Mouse (Mus musculus): Measurements from ENCODE around the gene Sptlc2.
"Not testable (repeated sequence)": the region's sequence is repeated elsewhere in the genome, so short reads cannot be mapped to it uniquely, and the experiment has no call there.

Sptlc2 gene

GRCm38 (mm10) chr12:87327610-87328009 lies 60.5 kb downstream of the Sptlc2 start:
- no peak for DNase-seq

DNA sequence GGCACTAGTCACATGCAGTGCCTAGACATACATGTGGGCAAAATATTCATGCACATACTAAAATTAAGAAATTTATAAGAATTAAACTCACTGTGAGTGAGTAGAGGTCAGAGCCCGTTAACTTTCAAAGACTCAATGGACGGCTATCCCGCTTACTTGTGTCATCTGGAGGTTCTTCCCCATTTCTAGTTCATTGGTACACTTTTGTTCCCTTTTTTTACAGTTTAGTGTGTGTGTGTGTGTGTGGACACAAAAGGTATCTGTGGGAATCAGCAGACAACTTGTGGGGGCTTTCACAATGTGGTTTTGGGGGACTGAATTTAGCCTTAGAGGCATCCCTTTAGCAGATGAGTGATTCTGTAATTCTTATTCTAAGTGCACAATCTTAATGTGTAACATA lies 62.7 kb downstream of the Sptlc2 start:
- DNase-seq: no peak

GRCm38 (mm10) chr12:87319229-87319628 lies 68.9 kb downstream of the Sptlc2 start:
- no peak for DNase-seq

GRCm38 (mm10) chr12:87317951-87318350 lies 70.2 kb downstream of the Sptlc2 start:
- DNase-seq: no peak

- DNase-seq: no peak
Observed at GRCm38 (mm10) chr12:87313098-87313497, 75.1 kb downstream of the Sptlc2 start.

GRCm38 (mm10) chr12:87306584-87306844 lies 81.6 kb downstream of the Sptlc2 start:
- not testable (repeated sequence) for DNase-seq

DNA sequence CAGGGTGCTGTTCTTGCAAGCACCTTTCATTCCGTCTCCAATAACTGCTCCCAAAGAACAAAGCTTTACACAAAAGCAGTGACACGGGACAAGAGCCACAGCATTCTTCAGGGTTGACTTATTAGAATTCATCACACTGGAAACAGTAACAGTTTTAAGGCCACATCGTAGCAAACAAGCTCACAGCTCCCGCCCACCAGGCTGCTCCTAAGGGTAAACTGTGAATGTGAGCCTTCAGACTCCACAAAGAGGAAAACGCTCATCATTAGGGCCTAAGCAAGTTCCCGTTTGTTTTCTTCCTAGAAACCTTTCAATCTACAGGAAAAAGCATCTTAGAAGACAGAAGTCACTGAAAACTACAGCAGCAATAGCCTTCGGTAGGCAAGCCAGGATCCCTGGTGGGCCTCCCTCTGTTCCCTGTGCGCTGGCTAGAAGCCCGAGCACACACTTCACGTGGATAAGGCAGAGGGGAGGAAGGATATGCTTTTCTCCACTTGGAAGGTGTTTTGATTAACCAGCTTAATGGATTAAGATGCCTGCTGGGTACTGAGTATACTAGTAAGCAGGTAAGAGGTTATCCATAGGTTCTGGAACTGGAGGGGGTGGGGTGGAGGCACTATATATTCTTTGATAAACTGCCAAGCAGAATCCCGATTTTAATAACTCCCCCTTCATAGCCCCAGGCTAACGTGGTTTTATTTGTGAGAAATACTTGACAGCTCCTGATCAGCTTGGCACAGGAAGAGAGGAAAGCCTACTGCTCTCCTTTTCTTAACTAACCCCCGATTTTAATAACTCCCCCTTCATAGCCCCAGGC lies 82.2 kb downstream of the Sptlc2 start:
- DNase-seq: no peak

DNA sequence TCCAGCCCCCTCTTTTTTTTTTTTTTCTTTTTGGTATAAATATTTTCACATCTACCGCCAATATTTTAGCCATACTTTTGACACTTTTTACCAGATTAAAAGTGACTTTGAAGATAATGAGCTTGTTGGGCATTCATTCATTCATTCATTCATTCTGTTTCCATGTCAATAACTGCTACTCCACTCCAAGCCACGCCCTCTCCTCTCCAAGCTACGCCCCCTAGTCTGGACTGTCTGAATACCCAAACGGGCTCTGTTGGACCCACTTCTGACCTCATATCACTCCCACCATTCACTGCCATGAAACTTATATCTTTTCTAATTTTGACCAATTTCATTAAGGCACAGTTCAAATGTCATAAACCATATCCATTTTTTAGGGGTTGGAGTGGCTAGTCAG lies 87.0 kb downstream of the Sptlc2 start:
- no peak for DNase-seq

DNA sequence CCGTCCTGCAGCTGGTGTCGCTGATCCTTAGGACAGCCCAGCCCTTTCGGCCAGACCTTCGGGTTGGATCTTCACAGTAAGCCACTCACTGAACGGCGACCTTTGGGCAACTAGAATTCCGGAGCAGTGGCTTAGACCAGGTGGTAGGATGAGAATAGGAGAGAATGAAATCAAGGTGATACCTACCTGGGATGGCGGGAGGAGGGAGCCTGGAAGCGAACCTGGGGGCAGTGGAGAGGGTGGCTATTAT lies 87.8 kb downstream of the Sptlc2 start:
- no peak for DNase-seq

- peak; percentile 12 to 24 for DNase-seq
Observed at GRCm38 (mm10) chr12:87299657-87300440, 88.3 kb downstream of the Sptlc2 start, which contains the start of gene Ism2. TSS of gene Ism2 (minus strand) at chr12:87299705.

GRCm38 (mm10) chr12:87299037-87299656 lies 89.0 kb downstream of the Sptlc2 start:
- peak in 1 of 2 experiments; percentile 23 for DNase-seq

DNA sequence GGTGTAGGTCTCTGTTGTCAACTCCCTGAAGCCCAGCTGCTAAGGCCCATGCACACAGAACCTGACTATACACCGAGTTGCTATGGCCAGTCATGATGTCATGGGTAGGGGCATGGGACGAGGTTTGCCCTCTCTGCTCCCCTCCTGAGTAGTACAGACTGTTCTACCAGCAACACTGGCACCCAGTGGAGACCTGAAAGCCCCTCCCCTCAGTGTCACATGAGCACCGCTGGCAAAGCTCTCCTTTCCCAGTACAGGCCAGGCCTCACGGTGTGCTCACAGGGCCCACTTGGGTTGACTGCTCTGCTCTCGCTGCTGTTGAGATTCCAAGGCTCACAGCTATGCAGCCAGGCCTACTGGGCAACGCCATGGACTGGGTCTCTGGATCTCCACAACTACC lies 94.2 kb downstream of the Sptlc2 start:
- peak in 1 of 2 experiments; percentile 33 for DNase-seq

- DNase-seq: no peak
Observed at GRCm38 (mm10) chr12:87289100-87289499, 99.1 kb downstream of the Sptlc2 start.

GRCm38 (mm10) chr12:87284726-87285125 lies 103.4 kb downstream of the Sptlc2 start:
- peak; percentile 35 to 62 for DNase-seq

DNA sequence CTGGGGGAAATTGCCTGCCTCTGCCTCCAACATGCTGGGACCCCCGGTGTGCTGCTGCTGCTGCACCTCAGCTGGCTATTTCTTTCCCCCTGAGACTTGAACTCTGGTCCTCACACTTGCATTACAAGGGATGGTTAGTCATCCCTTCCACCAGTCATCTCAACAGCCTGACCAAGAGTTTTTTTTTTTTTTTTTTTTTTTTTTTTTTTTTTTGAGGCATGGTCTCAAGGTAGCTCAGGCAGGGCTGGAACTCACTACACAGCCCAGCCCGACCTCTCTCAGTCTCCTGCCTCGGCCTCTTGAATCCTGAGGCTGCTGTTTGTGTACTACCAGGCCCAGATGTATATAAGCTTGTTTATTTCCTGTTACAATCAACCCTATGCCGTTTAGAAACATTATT lies 103.9 kb downstream of the Sptlc2 start:
- DNase-seq: no peak

DNA sequence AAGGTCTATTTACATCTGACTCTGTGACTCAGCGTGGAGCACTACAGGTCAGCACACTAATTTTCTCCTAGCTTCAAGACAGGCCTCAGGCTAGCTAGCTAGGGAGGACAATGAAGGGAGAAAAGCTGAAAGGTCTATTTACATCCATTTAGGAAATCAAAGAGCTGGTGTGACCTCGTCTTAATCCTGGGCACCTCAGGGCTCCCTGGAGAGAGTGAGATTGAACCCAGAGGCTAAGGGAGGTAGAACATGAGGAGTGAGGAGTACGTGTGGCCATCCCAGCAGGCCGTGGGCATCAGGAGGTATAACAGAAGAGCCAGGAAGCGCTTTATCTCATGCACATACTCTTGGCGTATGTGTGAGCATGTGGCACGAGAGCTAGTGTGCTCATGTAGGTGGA lies 104.4 kb downstream of the Sptlc2 start:
- DNase-seq: no peak

DNA sequence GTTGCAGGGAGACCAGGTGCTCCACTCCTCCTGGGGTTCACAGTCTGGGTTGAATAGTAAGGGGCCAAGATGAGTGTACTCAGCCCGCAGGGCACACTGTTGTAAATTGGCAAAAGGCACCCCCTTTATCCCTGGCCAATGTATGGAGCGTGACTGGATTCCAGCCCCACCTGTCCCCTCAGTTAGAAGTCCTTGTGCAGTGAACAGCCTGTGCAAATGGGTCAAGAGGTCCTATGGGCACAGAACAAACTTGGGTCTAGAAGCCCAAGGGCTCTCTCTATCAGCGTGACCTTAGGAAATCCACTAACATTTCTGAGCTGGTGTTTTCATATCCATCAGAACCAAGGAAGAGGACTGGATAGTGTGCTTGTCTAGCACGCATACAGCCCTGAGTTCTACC lies 105.4 kb downstream of the Sptlc2 start:
- peak in 1 of 2 experiments; percentile 46 for DNase-seq

GRCm38 (mm10) chr12:87281766-87282165 lies 106.4 kb downstream of the Sptlc2 start:
- DNase-seq: no peak

- DNase-seq: peak in 1 of 2 experiments; percentile 44
Observed at GRCm38 (mm10) chr12:87279879-87280278, 108.3 kb downstream of the Sptlc2 start.

DNA sequence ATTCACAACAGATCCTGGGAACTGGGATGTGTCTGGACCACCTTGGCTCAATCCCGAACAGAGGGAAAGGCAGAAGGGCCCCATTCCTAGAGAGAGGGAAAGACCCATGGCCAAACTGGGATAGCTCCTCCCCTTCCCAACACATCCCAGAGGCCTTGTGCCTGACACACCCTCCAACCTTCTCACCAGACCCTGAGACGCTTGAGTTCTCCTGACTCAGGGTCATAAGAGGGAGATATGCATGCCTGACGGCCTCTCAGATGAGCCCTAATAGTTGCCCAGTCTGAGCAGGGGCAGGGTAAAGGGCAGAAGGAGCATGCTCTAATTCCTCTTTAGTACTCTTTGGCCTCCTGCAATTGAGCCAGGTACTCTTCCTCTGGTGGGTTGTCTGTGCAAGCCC lies 108.8 kb downstream of the Sptlc2 start:
- DNase-seq: no peak

DNA sequence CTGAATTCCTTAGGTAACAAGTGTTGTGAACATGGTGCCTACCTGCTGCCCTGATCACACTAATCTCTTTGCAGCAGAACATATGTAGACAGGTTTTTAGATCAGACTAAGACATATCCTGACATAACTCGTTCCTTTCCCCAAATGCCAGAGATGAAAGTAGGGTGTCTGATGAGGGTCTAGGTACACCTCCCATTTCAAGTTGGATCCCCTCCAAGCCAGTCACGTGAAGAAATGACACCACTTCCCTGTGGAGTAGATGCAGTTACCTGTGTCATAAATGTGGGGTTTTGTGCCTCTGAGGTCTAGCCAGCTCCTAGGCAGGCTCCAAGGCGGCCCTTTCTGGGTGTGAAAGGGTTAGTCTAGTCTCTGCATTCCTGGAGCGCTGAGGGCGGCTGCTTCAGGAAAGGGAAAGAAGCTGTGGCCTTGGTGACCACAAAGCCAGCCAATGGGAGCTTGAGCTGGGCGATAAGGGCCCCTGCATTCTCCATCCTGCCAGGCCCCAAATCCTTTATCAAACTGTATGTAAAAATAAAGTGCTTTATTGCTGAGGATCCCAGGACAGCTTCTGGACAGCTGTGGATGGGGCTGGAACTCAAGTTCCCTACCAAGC lies 109.9 kb downstream of the Sptlc2 start:
- no peak for DNase-seq

DNA sequence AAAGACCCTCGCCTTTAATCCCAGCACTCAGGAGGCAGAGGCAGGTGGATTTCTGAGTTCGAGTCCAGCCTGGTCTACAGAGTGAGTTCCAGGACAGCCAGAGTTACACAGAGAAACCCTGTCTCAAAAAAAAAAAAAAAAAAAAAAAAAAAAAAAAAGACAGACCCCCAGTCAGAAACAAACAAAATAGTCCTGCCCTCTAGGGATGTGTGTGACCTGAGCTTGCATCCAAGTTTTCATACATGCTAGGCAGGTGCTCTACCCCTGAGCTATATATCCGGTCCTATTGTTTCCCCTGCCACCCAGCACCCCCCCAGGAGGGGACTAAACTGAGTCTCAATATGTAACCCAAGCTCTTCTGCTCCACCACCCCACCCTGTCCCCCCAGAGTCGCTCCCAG lies 110.9 kb downstream of the Sptlc2 start:
- DNase-seq: not testable (repeated sequence)

Measured in lung, adult 18-20 months (tissue).